Mouse (Mus musculus): ENCODE data around the gene Batf. TPM values are rescaled to one million over a fixed set of nuclear protein-coding genes. Genes with fewer than 3 reads are reported as not detected.

Gene Batf
- polyA plus RNA-seq, 1 experiment from 2014 or later: 5.7 TPM

GRCm38 (mm10) chr12:85752116-85752515 lies 65.6 kb downstream of the Batf start:
- no peak overlapping the region for H3K27ac ChIP-seq (ENCODE audit: low read length)
- ATAC-seq (ENCODE audit: low read depth): no peak
- peaks cover 3% of the 10 kb centered on the region for H3K4me1 ChIP-seq (replicated peaks; ENCODE audit: control insufficient read depth, insufficient read depth, low read length)
- peaks cover 3% of the 10 kb centered on the region; the same call in 1 of the 2 replicates for H3K27me3 ChIP-seq (ENCODE audit: control insufficient read depth, insufficient read depth, low read depth, low read length)
- no peak overlapping the region for H3K9ac ChIP-seq (ENCODE audit: low read length)
- H3K9me3 ChIP-seq (ENCODE audit: control insufficient read depth, low read length): no peaks in the 10 kb centered on the region
- H3K36me3 ChIP-seq (ENCODE audit: control insufficient read depth, insufficient read depth, low read length): no peaks in the 10 kb centered on the region
- WGBS: 86% methylated on average over 6 of the region's 6 CpGs
- H3K4me2 ChIP-seq (ENCODE audit: low read depth, low read length): no peak overlapping the region
- no peak overlapping the region for H3K4me3 ChIP-seq (ENCODE audit: low read length)

- Histone ChIP-seq H3K4me2 (ENCODE audit: low read depth, low read length) (no peak overlapping the region), H3K4me3 (ENCODE audit: low read length) (no peak overlapping the region), H3K4me1 (replicated peaks; ENCODE audit: control insufficient read depth, insufficient read depth, low read length) (no peaks in the 10 kb centered on the region), H3K9ac (ENCODE audit: low read length) (no peak overlapping the region), H3K9me3 (ENCODE audit: control insufficient read depth, low read length) (no peaks in the 10 kb centered on the region), H3K27ac (ENCODE audit: low read length) (no peak overlapping the region), H3K36me3 (ENCODE audit: control insufficient read depth, insufficient read depth, low read length) (no peaks in the 10 kb centered on the region), H3K27me3 (ENCODE audit: control insufficient read depth, insufficient read depth, low read depth, low read length) (no peaks in the 10 kb centered on the region)
- WGBS: 57% methylated on average over 2 of the region's 2 CpGs
- ATAC-seq (ENCODE audit: low read depth): no peak
Observed at GRCm38 (mm10) chr12:85753223-85753622, 66.8 kb downstream of the Batf start.

GRCm38 (mm10) chr12:85754611-85755265 lies 68.3 kb downstream of the Batf start:
- Histone ChIP-seq H3K4me2 (ENCODE audit: low read depth, low read length) (no peak overlapping the region), H3K9ac (ENCODE audit: low read length) (no peak overlapping the region), H3K27me3 (ENCODE audit: control insufficient read depth, insufficient read depth, low read depth, low read length) (no peaks in the 10 kb centered on the region), H3K9me3 (ENCODE audit: control insufficient read depth, low read length) (no peaks in the 10 kb centered on the region), H3K36me3 (ENCODE audit: control insufficient read depth, insufficient read depth, low read length) (no peaks in the 10 kb centered on the region), H3K4me1 (replicated peaks; ENCODE audit: control insufficient read depth, insufficient read depth, low read length) (no peaks in the 10 kb centered on the region), H3K27ac (ENCODE audit: low read length) (no peak overlapping the region), H3K4me3 (ENCODE audit: low read length) (no peak overlapping the region)
- ATAC-seq (ENCODE audit: low read depth): no peak
- WGBS: 38% methylated on average over 5 of the region's 5 CpGs

- no peak for ATAC-seq (ENCODE audit: low read depth)
- WGBS: 82% methylated on average over 3 of the region's 3 CpGs
- no peaks in the 10 kb centered on the region for H3K4me1 ChIP-seq (replicated peaks; ENCODE audit: control insufficient read depth, insufficient read depth, low read length)
Observed at GRCm38 (mm10) chr12:85756455-85756854, 70.0 kb downstream of the Batf start.

GRCm38 (mm10) chr12:85757074-85757473 lies 70.6 kb downstream of the Batf start:
- no peaks in the 10 kb centered on the region for H3K36me3 ChIP-seq (ENCODE audit: control insufficient read depth, insufficient read depth, low read length)
- H3K9ac ChIP-seq (ENCODE audit: low read length): no peak overlapping the region
- H3K27me3 ChIP-seq (ENCODE audit: control insufficient read depth, insufficient read depth, low read depth, low read length): no peaks in the 10 kb centered on the region
- no peak overlapping the region for H3K4me2 ChIP-seq (ENCODE audit: low read depth, low read length)
- H3K27ac ChIP-seq (ENCODE audit: low read length): no peak overlapping the region
- H3K9me3 ChIP-seq (ENCODE audit: control insufficient read depth, low read length): no peaks in the 10 kb centered on the region
- H3K4me3 ChIP-seq (ENCODE audit: low read length): no peak overlapping the region
- WGBS: 42% methylated on average over 3 of the region's 3 CpGs
- no peaks in the 10 kb centered on the region for H3K4me1 ChIP-seq (replicated peaks; ENCODE audit: control insufficient read depth, insufficient read depth, low read length)
- ATAC-seq (ENCODE audit: low read depth): no peak

More at GRCm38 (mm10) chr12:85756455-85756854, 70.0 kb downstream of the Batf start:
- no peak overlapping the region for H3K4me3 ChIP-seq (ENCODE audit: low read length)
- no peaks in the 10 kb centered on the region for H3K9me3 ChIP-seq (ENCODE audit: control insufficient read depth, low read length)
- H3K4me2 ChIP-seq (ENCODE audit: low read depth, low read length): no peak overlapping the region
- no peak overlapping the region for H3K9ac ChIP-seq (ENCODE audit: low read length)
- H3K27ac ChIP-seq (ENCODE audit: low read length): no peak overlapping the region
- H3K27me3 ChIP-seq (ENCODE audit: control insufficient read depth, insufficient read depth, low read depth, low read length): no peaks in the 10 kb centered on the region
- H3K36me3 ChIP-seq (ENCODE audit: control insufficient read depth, insufficient read depth, low read length): no peaks in the 10 kb centered on the region

Small RNA genes within 50 kb of the gene (microRNA-seq; reads per million reads assigned to microRNA genes)
- gene Gm47285: not detected

Other genes with a start within 250 kb of the Batf start
- gene Fos, start 212.8 kb upstream of the Batf start, polyA plus RNA-seq (2015; fragmentation: Nextera tagmentation; extraction: Ambion mirVana): 6.8 and 7.9 TPM in 2 replicates
- 0.49 and 0.87 TPM in 2 replicates for gene Jdp2, start 87.6 kb upstream of the Batf start, polyA plus RNA-seq (2015; fragmentation: Nextera tagmentation; extraction: Ambion mirVana)
- 6.5 and 8.3 TPM in 2 replicates for gene Flvcr2, start 59.9 kb downstream of the Batf start, polyA plus RNA-seq (2015; fragmentation: Nextera tagmentation; extraction: Ambion mirVana)
- gene Erg28, start 137.9 kb downstream of the Batf start, polyA plus RNA-seq (2015; fragmentation: Nextera tagmentation; extraction: Ambion mirVana): 102 and 108 TPM in 2 replicates
- gene Ttll5, start 138.0 kb downstream of the Batf start, polyA plus RNA-seq (2015; fragmentation: Nextera tagmentation; extraction: Ambion mirVana): 15.5 and 17.5 TPM in 2 replicates